Mouse (Mus musculus) spleen, adult 2 months (tissue): ENCODE measurements at regions not wholly inside any gene's neighbourhood (a gene's known extent, or its start where the extent isn't known, plus 50 kb on each side); places are given as distances from the start of the nearest gene placed in this dataset.

Experiments
- CTCF ChIP-seq: fragments of 200-500 bp; IDR thresholded peaks from 2 replicates; pipeline ENCODE4 v1.5.1; 2011; ENCODE audit warnings: mild to moderate bottlenecking, inconsistent platforms; ENCODE audit not compliant: insufficient read depth, insufficient read length, insufficient replicate concordance; ENCODE audit errors: extremely low read depth
- POLR2A ChIP-seq: fragments of 200-500 bp; IDR thresholded peaks from 2 replicates; pipeline ENCODE4 v1.6.1; 2011; ENCODE audit warnings: low read depth, low read length, inconsistent platforms

- TF ChIP-seq POLR2A (no peak), CTCF (no peak)
These were observed 855.7 kb upstream of the Ddx18 start for GRCm38 (mm10) chr1:122423503-122423902.
